Comparison of ENCODE assay signal across 22 mouse cellular contexts in genomic region chr6:146424778-146425177, GRCm38 (mm10).
"Had no signal": no experiment of that assay in that cellular context is flagged by ENCODE, and none has a peak within 500 bp of the region (broad histone marks: within the 10 kb centered on the region; RNA-seq: fewer than 3 reads in every experiment).

No protein-coding gene starts in this region.

- DNase-seq: kidney, adult 11 months; kidney, adult 8-10 months; kidney, postnatal 10 days; kidney, postnatal 36 days; left cerebral cortex, postnatal 4 days; lung, embryonic 14.5 days; lung, postnatal 10 days; lung, postnatal 4 days; retina, postnatal 1 day; right cerebral cortex, postnatal 25 days; spleen, adult 18-20 months; thymus, postnatal 25 days had no signal

- H3K9ac ChIP-seq: intestine, embryonic 15.5 days; kidney, embryonic 15.5 days; liver, embryonic 14.5 days; liver, postnatal 0 days; lung, embryonic 14.5 days; midbrain, embryonic 12.5 days; midbrain, embryonic 15.5 days; neural tube, embryonic 13.5 days; stomach, embryonic 15.5 days had no signal

- H3K4me1 ChIP-seq: midbrain, embryonic 12.5 days; midbrain, embryonic 15.5 days; neural tube, embryonic 13.5 days; stomach, embryonic 15.5 days had no signal

- ATAC-seq: intestine, embryonic 15.5 days; liver, postnatal 0 days; midbrain, embryonic 15.5 days had no signal

- H3K27ac ChIP-seq: intestine, embryonic 15.5 days; kidney, embryonic 15.5 days; liver, embryonic 14.5 days; midbrain, embryonic 12.5 days; midbrain, embryonic 15.5 days; neural tube, embryonic 13.5 days; stomach, embryonic 15.5 days had no signal

- H3K4me2 ChIP-seq: intestine, embryonic 15.5 days; kidney, embryonic 15.5 days; liver, embryonic 11.5 days; lung, embryonic 14.5 days; midbrain, embryonic 12.5 days; midbrain, embryonic 15.5 days; neural tube, embryonic 13.5 days; stomach, embryonic 15.5 days had no signal

- H3K36me3 ChIP-seq: intestine, embryonic 15.5 days; kidney, embryonic 15.5 days; midbrain, embryonic 12.5 days; midbrain, embryonic 15.5 days; neural tube, embryonic 13.5 days; stomach, embryonic 15.5 days had no signal

- H3K27me3 ChIP-seq: intestine, embryonic 15.5 days; kidney, embryonic 15.5 days; midbrain, embryonic 12.5 days; midbrain, embryonic 15.5 days; neural tube, embryonic 13.5 days; stomach, embryonic 15.5 days had no signal

- H3K4me3 ChIP-seq: intestine, embryonic 15.5 days; kidney, embryonic 15.5 days; midbrain, embryonic 12.5 days; midbrain, embryonic 15.5 days; myocyte; neural tube, embryonic 13.5 days; stomach, embryonic 15.5 days had no signal

- H3K9me3 ChIP-seq: intestine, embryonic 15.5 days; kidney, embryonic 15.5 days; midbrain, embryonic 12.5 days; midbrain, embryonic 15.5 days; neural tube, embryonic 13.5 days; stomach, embryonic 15.5 days had no signal
